Mouse (Mus musculus) leukemia stem cell, adult 10-12 weeks (primary cell): ENCODE results near the gene Rwdd2a. TPM values are rescaled to one million over a fixed set of nuclear protein-coding genes. Genes with fewer than 3 reads are reported as not detected.

Experiments
- polyA plus RNA-seq: library from polyadenylated mRNA; stranded (reverse); fragments of >175 nt; gene quantifications from 2 replicates; pipeline ENCODE4 v1.2.3, GENCODE M21; 2012; ENCODE audit warnings: low replicate concordance

The Rwdd2a gene
- polyA plus RNA-seq: 0.40 and 0.43 TPM in 2 replicates

GRCm38 (mm10) chr9:86571540-86572135, at the start of gene Rwdd2a, which contains the start of gene Pgm3:
TSS of gene Rwdd2a (plus strand) at chr9:86571991.
TSS of gene Pgm3 (minus strand) at chr9:86571842.

Other genes with a start within 250 kb of the Rwdd2a start
- gene Ube2cbp, start 107.0 kb upstream of the Rwdd2a start, polyA plus RNA-seq: 1.4 and 1.5 TPM in 2 replicates
- gene Dop1a, start 104.8 kb upstream of the Rwdd2a start, polyA plus RNA-seq: 1.8 and 6.2 TPM in 2 replicates
- gene Pgm3, start 149 bp upstream of the Rwdd2a start, polyA plus RNA-seq: 0.12 and 1.2 TPM in 2 replicates
- gene Me1, start 124.0 kb downstream of the Rwdd2a start, polyA plus RNA-seq: 1.9 and 4.6 TPM in 2 replicates
- not detected in 2 replicates for gene Prss35, start 171.7 kb downstream of the Rwdd2a start, polyA plus RNA-seq